Mouse (Mus musculus): ENCODE measurements around the gene Ccsap.

DNA sequence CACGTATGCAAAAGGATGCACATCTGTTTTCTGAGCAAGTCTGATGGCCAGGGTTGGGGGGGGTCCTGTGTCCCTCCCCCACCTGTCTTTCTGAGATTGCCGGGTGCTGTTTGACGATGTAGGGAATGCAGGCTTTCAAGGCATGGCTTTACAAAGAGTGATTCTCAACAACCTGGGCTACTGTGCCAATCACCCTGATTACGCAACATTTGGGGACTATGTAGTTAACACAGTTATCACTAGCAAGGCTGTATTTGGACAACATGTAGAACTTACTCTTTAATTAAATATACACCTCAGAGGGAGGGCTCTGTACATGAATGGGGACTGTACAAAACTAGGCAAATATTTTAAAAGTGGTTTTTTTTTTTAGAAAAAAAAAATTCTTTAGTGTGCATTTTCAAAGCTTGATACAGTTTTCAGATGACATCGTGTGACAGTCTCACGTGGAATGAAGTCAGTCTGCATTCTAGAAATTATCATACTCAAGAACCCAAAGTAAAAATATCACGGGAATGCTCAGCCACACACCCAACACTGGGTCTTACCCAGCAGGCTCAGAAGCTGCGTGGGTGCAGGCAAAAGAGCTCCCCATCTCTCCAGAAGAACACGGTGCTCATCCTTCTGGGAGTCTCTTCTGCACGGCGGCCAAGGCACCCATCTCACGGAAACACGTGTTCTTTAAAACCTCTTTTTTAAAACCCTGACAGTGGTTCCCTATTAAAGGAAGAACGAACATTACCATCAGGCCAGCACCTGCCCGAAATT is 19.2 kb downstream of the Ccsap start:
- TF ChIP-seq POLR2A (IDR thresholded peaks at IDR 0.05; ENCODE audit: borderline replicate concordance, insufficient read depth, low read length), result no peak
- no peak for TF ChIP-seq CTCF (IDR thresholded peaks at IDR 0.05; ENCODE audit: borderline replicate concordance, insufficient read depth, low read depth, low read length)

All from cerebellum, adult 2 months (tissue).